Mouse (Mus musculus) cerebellum, adult 2 months (tissue): ENCODE results near the gene Tssk2.

ENCODE experiments used
- CTCF ChIP-seq: fragments of 200-500 bp; IDR thresholded peaks from 2 replicates; pipeline ENCODE4 v1.5.1; 2011; ENCODE audit warnings: low read depth, mild to moderate bottlenecking, control low read depth, low read length, moderate library complexity, borderline replicate concordance; ENCODE audit not compliant: insufficient read depth
- POLR2A ChIP-seq: fragments of 200-500 bp; IDR thresholded peaks from 2 replicates; pipeline ENCODE4 v1.6.1; 2011; ENCODE audit warnings: low read length, control low read depth, borderline replicate concordance; ENCODE audit not compliant: insufficient read depth

- TF ChIP-seq CTCF (no peak), POLR2A (no peak)
These were observed 40.9 kb downstream of the Tssk2 start for GRCm38 (mm10) chr16:17939255-17939751.
